Mouse (Mus musculus): ENCODE data around the gene Rgl1. TPM values are rescaled to one million over a fixed set of nuclear protein-coding genes. Genes with fewer than 3 reads are reported as not detected.

Rgl1 gene
- polyA plus RNA-seq, 1 experiment, result 14.4 TPM

- TF ChIP-seq POLR2A (IDR thresholded peaks at IDR 0.05; ENCODE audit: low read depth, low read length) (no peak), CTCF (IDR thresholded peaks at IDR 0.05; ENCODE audit: extremely low read depth, insufficient read depth, insufficient read length, insufficient replicate concordance) (no peak)
- Histone ChIP-seq H3K27me3 (ENCODE audit: control insufficient read depth, insufficient read depth, low read length) (no peaks in the 10 kb centered on the region), H3K27ac (ENCODE audit: insufficient read depth, low read length) (no peak overlapping the region), H3K36me3 (ENCODE audit: control insufficient read depth, insufficient read depth, low read length) (peaks cover 2% of the 10 kb centered on the region), H3K4me3 (ENCODE audit: extremely low read depth, insufficient read depth, insufficient read length) (no peak overlapping the region), H3K4me1 (ENCODE audit: control insufficient read depth, insufficient read depth, insufficient read length) (no peaks in the 10 kb centered on the region)
- DNase-seq (ENCODE audit: low read depth in 1 of 2, low spot score in 2 of 2), result no peak
- WGBS, result 91% methylated on average over 2 of the region's 2 CpGs
Observed at GRCm38 (mm10) chr1:152550544-152550943, 215.6 kb downstream of the Rgl1 start.

GRCm38 (mm10) chr1:152549061-152549738, 217.0 kb downstream of the Rgl1 start:
- Histone ChIP-seq H3K4me3 (ENCODE audit: extremely low read depth, insufficient read depth, insufficient read length) (no peak overlapping the region), H3K27me3 (ENCODE audit: control insufficient read depth, insufficient read depth, low read length) (no peaks in the 10 kb centered on the region), H3K4me1 (ENCODE audit: control insufficient read depth, insufficient read depth, insufficient read length) (no peaks in the 10 kb centered on the region), H3K36me3 (ENCODE audit: control insufficient read depth, insufficient read depth, low read length) (peaks cover 2% of the 10 kb centered on the region), H3K27ac (ENCODE audit: insufficient read depth, low read length) (no peak overlapping the region)
- WGBS, result 92% methylated on average over 13 of the region's 13 CpGs
- no peak for DNase-seq (ENCODE audit: low read depth in 1 of 2, low spot score in 2 of 2)
- TF ChIP-seq POLR2A (IDR thresholded peaks at IDR 0.05; ENCODE audit: low read depth, low read length), result no peak
- no peak for TF ChIP-seq CTCF (IDR thresholded peaks at IDR 0.05; ENCODE audit: extremely low read depth, insufficient read depth, insufficient read length, insufficient replicate concordance)

DNA sequence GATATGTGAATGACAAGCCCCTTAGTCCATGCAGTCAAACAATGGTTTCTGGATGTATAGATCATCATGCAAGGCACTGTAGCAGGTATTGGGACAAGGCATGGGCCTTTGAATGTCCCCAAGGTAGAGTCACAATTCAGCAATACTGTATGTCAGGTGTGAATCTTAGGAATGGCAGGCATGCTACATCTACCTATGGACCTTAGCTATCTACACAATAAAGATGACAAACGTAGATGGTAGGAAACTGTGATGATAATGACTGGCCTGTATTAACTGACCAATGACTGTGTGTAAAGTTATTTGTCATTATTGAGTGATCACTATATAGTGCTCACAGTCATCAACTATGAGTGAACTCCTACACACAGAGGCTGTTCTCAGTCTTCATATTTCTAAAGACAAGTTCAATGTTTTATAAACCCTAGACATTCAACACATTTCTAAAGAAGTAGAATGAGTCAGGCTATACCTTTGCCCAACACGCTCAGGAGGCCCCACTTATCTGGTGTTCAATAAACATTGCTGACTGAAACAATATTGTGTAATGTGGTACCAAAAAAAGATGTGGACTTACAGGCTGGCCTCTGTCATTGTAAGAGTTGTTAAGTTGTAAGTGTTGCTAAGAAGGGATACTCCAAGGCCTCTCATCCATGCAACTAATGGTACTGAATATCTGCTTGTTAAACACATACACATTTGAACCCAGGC, 222.5 kb downstream of the Rgl1 start:
- DNase-seq (ENCODE audit: low read depth in 1 of 2, low spot score in 2 of 2), result no peak
- TF ChIP-seq CTCF (IDR thresholded peaks at IDR 0.05; ENCODE audit: extremely low read depth, insufficient read depth, insufficient read length, insufficient replicate concordance) (no peak), POLR2A (IDR thresholded peaks at IDR 0.05; ENCODE audit: low read depth, low read length) (no peak)
- H3K36me3 ChIP-seq (ENCODE audit: control insufficient read depth, insufficient read depth, low read length), result no peaks in the 10 kb centered on the region
- H3K4me1 ChIP-seq (ENCODE audit: control insufficient read depth, insufficient read depth, insufficient read length), result no peaks in the 10 kb centered on the region
- no peaks in the 10 kb centered on the region for H3K27me3 ChIP-seq (ENCODE audit: control insufficient read depth, insufficient read depth, low read length)
- WGBS, result 87% methylated on average over 2 of the region's 2 CpGs
- no peak overlapping the region for H3K4me3 ChIP-seq (ENCODE audit: extremely low read depth, insufficient read depth, insufficient read length)
- H3K27ac ChIP-seq (ENCODE audit: insufficient read depth, low read length), result no peak overlapping the region

DNA sequence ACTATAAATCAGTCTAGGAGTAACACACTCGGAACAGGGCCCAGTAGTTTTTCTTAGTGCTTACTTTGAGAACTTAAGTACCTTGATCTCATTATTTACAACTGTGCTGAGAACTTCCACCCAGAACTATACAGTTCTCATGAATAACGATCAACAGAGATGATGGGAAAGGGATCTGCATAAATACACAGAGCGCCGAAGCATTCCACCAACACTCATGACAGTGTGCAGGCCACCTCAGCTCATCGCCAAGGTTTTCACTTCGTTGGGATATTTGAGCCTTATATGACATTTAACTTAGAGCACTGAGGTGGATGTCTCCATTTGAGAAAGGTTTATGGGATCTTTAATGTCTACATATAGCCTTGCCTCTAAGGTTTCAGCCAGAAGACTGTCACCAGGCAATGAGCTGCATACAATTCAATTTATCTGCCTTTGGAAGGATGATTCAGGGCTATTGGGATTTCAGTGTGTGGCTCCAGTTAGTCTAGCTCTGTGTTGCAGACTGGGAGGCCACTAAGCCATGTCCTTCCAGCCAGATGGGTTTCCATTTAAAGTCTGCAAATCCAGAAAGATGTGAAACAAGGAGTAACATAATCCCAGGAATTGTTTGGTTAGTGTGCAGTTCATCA, 223.3 kb downstream of the Rgl1 start:
- no peaks in the 10 kb centered on the region for H3K27me3 ChIP-seq (ENCODE audit: control insufficient read depth, insufficient read depth, low read length)
- no peaks in the 10 kb centered on the region for H3K4me1 ChIP-seq (ENCODE audit: control insufficient read depth, insufficient read depth, insufficient read length)
- no peak overlapping the region for H3K4me3 ChIP-seq (ENCODE audit: extremely low read depth, insufficient read depth, insufficient read length)
- DNase-seq (ENCODE audit: low read depth in 1 of 2, low spot score in 2 of 2), result no peak
- H3K27ac ChIP-seq (ENCODE audit: insufficient read depth, low read length), result no peak overlapping the region
- TF ChIP-seq POLR2A (IDR thresholded peaks at IDR 0.05; ENCODE audit: low read depth, low read length) (no peak), CTCF (IDR thresholded peaks at IDR 0.05; ENCODE audit: extremely low read depth, insufficient read depth, insufficient read length, insufficient replicate concordance) (no peak)
- 93% methylated on average over 6 of the region's 6 CpGs for WGBS
- H3K36me3 ChIP-seq (ENCODE audit: control insufficient read depth, insufficient read depth, low read length), result no peaks in the 10 kb centered on the region

DNA sequence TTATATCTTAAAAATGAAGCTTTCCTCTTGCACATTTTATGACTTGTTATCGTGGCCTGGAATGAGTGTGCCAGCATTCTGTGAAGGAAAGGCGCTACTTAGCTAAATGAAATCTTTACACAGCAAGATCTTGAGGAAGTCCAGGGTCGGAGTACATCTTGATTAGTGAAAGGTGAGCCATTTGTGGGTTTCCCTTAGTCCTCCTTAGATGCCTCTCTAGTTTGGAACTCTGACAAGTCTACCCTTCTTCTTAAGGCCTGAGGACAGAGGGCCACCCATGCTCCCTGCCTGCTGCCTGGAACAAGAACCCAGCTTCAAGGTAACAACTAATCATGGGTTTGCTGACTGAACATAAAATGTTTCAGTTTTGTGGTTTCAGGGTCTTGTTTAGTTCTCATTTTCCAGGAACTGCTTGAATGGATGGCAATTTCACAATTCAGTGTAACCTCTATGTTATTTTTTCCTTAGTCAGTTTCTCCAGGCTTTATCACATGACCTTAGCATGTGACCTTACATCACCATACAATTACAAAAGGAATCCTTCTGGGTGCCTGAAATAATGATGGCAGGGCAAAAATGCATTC, 225.8 kb downstream of the Rgl1 start:
- H3K27ac ChIP-seq (ENCODE audit: insufficient read depth, low read length), result no peak overlapping the region
- no peak overlapping the region for H3K4me3 ChIP-seq (ENCODE audit: extremely low read depth, insufficient read depth, insufficient read length)
- WGBS, result 79% methylated on average over 3 of the region's 3 CpGs
- H3K36me3 ChIP-seq (ENCODE audit: control insufficient read depth, insufficient read depth, low read length), result no peaks in the 10 kb centered on the region
- no peaks in the 10 kb centered on the region for H3K4me1 ChIP-seq (ENCODE audit: control insufficient read depth, insufficient read depth, insufficient read length)
- TF ChIP-seq CTCF (IDR thresholded peaks at IDR 0.05; ENCODE audit: extremely low read depth, insufficient read depth, insufficient read length, insufficient replicate concordance) (no peak), POLR2A (IDR thresholded peaks at IDR 0.05; ENCODE audit: low read depth, low read length) (no peak)
- no peaks in the 10 kb centered on the region for H3K27me3 ChIP-seq (ENCODE audit: control insufficient read depth, insufficient read depth, low read length)
- DNase-seq (ENCODE audit: low read depth in 1 of 2, low spot score in 2 of 2), result no peak

DNA sequence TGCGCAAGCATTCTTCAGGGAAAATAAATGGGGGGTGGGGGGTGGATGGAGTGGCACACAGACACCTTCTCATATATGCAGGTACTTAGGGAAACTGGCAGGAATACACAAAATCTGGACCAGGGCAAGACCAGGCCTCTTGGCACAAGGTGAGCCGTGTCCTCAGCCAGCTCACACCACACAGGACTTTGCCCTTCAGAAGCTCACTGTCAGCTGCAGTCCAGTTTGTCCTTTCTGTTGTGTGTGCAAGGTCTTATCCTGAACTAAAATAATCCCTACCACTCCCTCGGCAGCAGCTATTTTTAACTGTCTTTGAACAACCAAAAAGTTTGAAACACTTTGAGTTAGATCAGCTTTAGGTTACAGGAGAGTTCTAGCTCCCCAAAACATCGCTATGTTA, 227.3 kb downstream of the Rgl1 start:
- Histone ChIP-seq H3K4me3 (ENCODE audit: extremely low read depth, insufficient read depth, insufficient read length) (no peak overlapping the region), H3K27me3 (ENCODE audit: control insufficient read depth, insufficient read depth, low read length) (no peaks in the 10 kb centered on the region), H3K4me1 (ENCODE audit: control insufficient read depth, insufficient read depth, insufficient read length) (no peaks in the 10 kb centered on the region), H3K36me3 (ENCODE audit: control insufficient read depth, insufficient read depth, low read length) (no peaks in the 10 kb centered on the region), H3K27ac (ENCODE audit: insufficient read depth, low read length) (no peak overlapping the region)
- 91% methylated on average over 4 of the region's 4 CpGs for WGBS
- TF ChIP-seq CTCF (IDR thresholded peaks at IDR 0.05; ENCODE audit: extremely low read depth, insufficient read depth, insufficient read length, insufficient replicate concordance) (no peak), POLR2A (IDR thresholded peaks at IDR 0.05; ENCODE audit: low read depth, low read length) (no peak)
- no peak for DNase-seq (ENCODE audit: low read depth in 1 of 2, low spot score in 2 of 2)
